Mouse (Mus musculus) megakaryocyte, embryonic 14.5 days (primary cell): ENCODE results near the gene Ociad2.

Experiments used
- FLI1 ChIP-seq: IDR thresholded peaks from 2 replicates; pipeline ENCODE4 v1.6.1; 2012; ENCODE audit warnings: low read length, inconsistent platforms, mixed read lengths
- GATA1 ChIP-seq: IDR thresholded peaks from 3 replicates; pipeline ENCODE4 v1.6.1; 2012; ENCODE audit warnings: mixed read lengths, low read length, inconsistent platforms, borderline replicate concordance

GRCm38 (mm10) chr5:73331002-73331401 lies 9.8 kb downstream of the Ociad2 start:
- TF ChIP-seq FLI1, result no peak
- TF ChIP-seq GATA1, result no peak
